Comparison of ENCODE assay signal across 15 mouse cellular contexts in genomic region chr4:87985281-87985680, GRCm38 (mm10). TPM values are rescaled to one million over a fixed set of nuclear protein-coding genes. Genes with fewer than 3 reads are reported as not detected.
DNase-seq lines count a peak whose midpoint lies in the region; ATAC-seq and TF ChIP-seq lines count a peak whose summit lies in the region.
"Had no signal": no experiment of that assay in that cellular context is flagged by ENCODE, and none has a peak within 500 bp of the region (broad histone marks: within the 10 kb centered on the region; RNA-seq: fewer than 3 reads in every experiment).

No protein-coding gene starts in this region.

- no peak overlapping the region for H3K9ac ChIP-seq in forebrain, postnatal 0 days
- H3K9ac ChIP-seq: embryonic facial prominence, embryonic 12.5 days; hindbrain, embryonic 15.5 days; liver, embryonic 14.5 days had no signal

- no peaks in the 10 kb centered on the region for H3K36me3 ChIP-seq in forebrain, embryonic 10.5 days (replicated peaks)
- no peaks in the 10 kb centered on the region for H3K36me3 ChIP-seq in forebrain, postnatal 0 days (ENCODE audit: insufficient read depth)
- H3K36me3 ChIP-seq: embryonic facial prominence, embryonic 12.5 days; hindbrain, embryonic 15.5 days had no signal

- H3K27me3 ChIP-seq in forebrain, embryonic 10.5 days (ENCODE audit: poor library complexity, severe bottlenecking) = no peaks in the 10 kb centered on the region
- no peaks in the 10 kb centered on the region for H3K27me3 ChIP-seq in forebrain, postnatal 0 days (ENCODE audit: insufficient read depth, low read length)
- H3K27me3 ChIP-seq: embryonic facial prominence, embryonic 12.5 days; hindbrain, embryonic 15.5 days had no signal

- peaks cover 65% of the 10 kb centered on the region for H3K4me1 ChIP-seq in forebrain, embryonic 10.5 days
- H3K4me1 ChIP-seq in forebrain, postnatal 0 days (ENCODE audit: insufficient read depth) = 0 out of 2 replicates have a peak, but pooled peaks cover 6% of the 10 kb centered on the region

- H3K27ac ChIP-seq in forebrain, embryonic 10.5 days = 0 out of 2 replicates have a peak overlapping the region, but pooled peaks have one; percentile 30
- H3K27ac ChIP-seq in forebrain, postnatal 0 days (ENCODE audit: low read depth, low read length) = no peak overlapping the region
- peak overlapping the region; percentile 57; the same call in 1 of the 2 replicates for H3K27ac ChIP-seq in layer of hippocampus, adult 2 months
- H3K27ac ChIP-seq: embryonic facial prominence, embryonic 12.5 days; hindbrain, embryonic 15.5 days; liver, embryonic 14.5 days had no signal

- ATAC-seq in forebrain, postnatal 0 days = no peak

- TF ChIP-seq CTCF in forebrain, postnatal 0 days (IDR thresholded peaks at IDR 0.05; ENCODE audit: low read depth) = no peak
- no peak for TF ChIP-seq CTCF in layer of hippocampus, adult 2 months (conservative IDR thresholded peaks at IDR 0.05)

- H3K4me3 ChIP-seq in forebrain, embryonic 10.5 days = no peak overlapping the region
- H3K4me3 ChIP-seq in forebrain, postnatal 0 days (ENCODE audit: low read depth, low read length) = no peak overlapping the region
- no peak overlapping the region for H3K4me3 ChIP-seq in layer of hippocampus, adult 2 months
- H3K4me3 ChIP-seq: embryonic facial prominence, embryonic 12.5 days; hindbrain, embryonic 15.5 days had no signal

- no peak for DNase-seq in forebrain, embryonic 10.5 days (ENCODE audit: extremely low spot score, low spot score)
- no peak for DNase-seq in forebrain, postnatal 0 days
- DNase-seq in layer of hippocampus, adult 2 months (ENCODE audit: low spot score in 2 of 2) = no peak
- DNase-seq in layer of hippocampus, adult 9-11 months = no peak
- DNase-seq in adipocyte (ENCODE audit: low spot score) = peak; percentile 2
- DNase-seq in skeletal muscle tissue, adult 2 months (ENCODE audit: low read depth, low spot score) = peak; percentile 4
- DNase-seq in B cell, adult 2 months = no peak
- no peak for DNase-seq in cerebellum, postnatal 14 days
- DNase-seq: cerebellum, adult 2 months; left cerebral cortex, postnatal 4 days; spleen, adult 18-20 months; thymus, adult 2 months had no signal

- H3K4me2 ChIP-seq in forebrain, postnatal 0 days (ENCODE audit: low read depth) = no peak overlapping the region
- H3K4me2 ChIP-seq: embryonic facial prominence, embryonic 12.5 days; hindbrain, embryonic 15.5 days had no signal

- WGBS in forebrain, embryonic 10.5 days = 59% methylated on average over 4 of the region's 4 CpGs
- WGBS in forebrain, postnatal 0 days = 21% methylated on average over 4 of the region's 4 CpGs

- no peaks in the 10 kb centered on the region for H3K9me3 ChIP-seq in forebrain, embryonic 10.5 days
- no peaks in the 10 kb centered on the region for H3K9me3 ChIP-seq in forebrain, postnatal 0 days (ENCODE audit: low read length)
- H3K9me3 ChIP-seq: embryonic facial prominence, embryonic 12.5 days; hindbrain, embryonic 15.5 days had no signal

RNA-seq across cellular contexts. Expression of gene Mllt3, which starts 47.9 kb away (rescaled TPM):
- polyA plus RNA-seq in forebrain, embryonic 10.5 days (2016; fragmentation: Nextera tagmentation; extraction: Ambion mirVana) = 51.8 and 55.6 TPM in 2 replicates
- total RNA-seq in forebrain, postnatal 0 days (2014; rRNA removed) = 38.5 and 41.0 TPM in 2 replicates
- 65.2 and 75.2 TPM in 2 replicates for polyA plus RNA-seq in forebrain, postnatal 0 days (2015; fragmentation: Nextera tagmentation; extraction: Ambion mirVana)
- total RNA-seq in layer of hippocampus, adult 2 months (2021) = 10 to 100 TPM; 54.6 to 58.7 TPM

Comparison
In these comparisons a context has a peak if more than half of its experiments do, and no peak if none do; other contexts are left out.
1. DNase-seq: peak in adipocyte (single experiment) and skeletal muscle tissue, adult 2 months (single experiment); none in forebrain, embryonic 10.5 days (single experiment), forebrain, postnatal 0 days (single experiment), layer of hippocampus, adult 2 months (0 of 2), layer of hippocampus, adult 9-11 months (single experiment), B cell, adult 2 months (0 of 2) and cerebellum, postnatal 14 days (0 of 2).